Mouse (Mus musculus) E14TG2a.4 (cell line): ENCODE results near the gene Trim26.
A peak's percentile ranks its signal among the peaks of the same experiment; 100 is the strongest.

Source experiments
- H3K27me3 ChIP-seq: 2 replicates; pipeline ENCODE4 v1.6.1; 2014; ENCODE audit warnings: low read length, control low read depth; ENCODE audit not compliant: insufficient read depth
- H3K36me3 ChIP-seq: 2 replicates; pipeline ENCODE4 v1.6.1; 2014; ENCODE audit warnings: low read length, control low read depth; ENCODE audit not compliant: insufficient read depth
- H3K4me1 ChIP-seq: replicated peaks from 2 replicates; pipeline ENCODE4 v1.6.1; 2014; ENCODE audit warnings: low read depth, low read length, control low read depth
- H3K4me3 ChIP-seq: replicated peaks from 2 replicates; pipeline ENCODE4 v1.5.1; 2014; ENCODE audit warnings: mild to moderate bottlenecking, low read length
- H3K9me3 ChIP-seq: 2 replicates; pipeline ENCODE4 v1.6.1; 2014; ENCODE audit warnings: low read length, control low read depth
- CTCF ChIP-seq: conservative IDR thresholded peaks from 2 replicates; pipeline ENCODE4 v1.5.1; 2014; ENCODE audit warnings: low read length
- NANOG ChIP-seq: IDR thresholded peaks from 2 replicates; pipeline ENCODE4 v1.6.1; 2014; ENCODE audit warnings: borderline replicate concordance, low read length, mixed read lengths
- POU5F1 ChIP-seq: IDR thresholded peaks from 2 replicates; pipeline ENCODE4 v1.6.1; 2014; ENCODE audit warnings: low read length, borderline replicate concordance

Trim26 gene

GRCm38 (mm10) chr17:36844286-36844719 lies 7.4 kb downstream of the Trim26 start:
- peak overlapping the region; percentile 35 for H3K4me3 ChIP-seq
- peaks cover 83% of the 10 kb centered on the region for H3K4me1 ChIP-seq
- H3K9me3 ChIP-seq, result no peaks in the 10 kb centered on the region
- no peak for TF ChIP-seq CTCF
- peak; percentile 97 for TF ChIP-seq NANOG
- no peak for TF ChIP-seq POU5F1
- H3K27me3 ChIP-seq, result no peaks in the 10 kb centered on the region
- peaks cover 40% of the 10 kb centered on the region for H3K36me3 ChIP-seq

GRCm38 (mm10) chr17:36844725-36845124 lies 7.8 kb downstream of the Trim26 start:
- H3K9me3 ChIP-seq, result no peaks in the 10 kb centered on the region
- H3K4me1 ChIP-seq, result peaks cover 82% of the 10 kb centered on the region
- no peak for TF ChIP-seq CTCF
- no peak for TF ChIP-seq NANOG
- no peak for TF ChIP-seq POU5F1
- H3K36me3 ChIP-seq, result peaks cover 39% of the 10 kb centered on the region
- no peak overlapping the region for H3K4me3 ChIP-seq
- H3K27me3 ChIP-seq, result no peaks in the 10 kb centered on the region

- H3K9me3 ChIP-seq, result no peaks in the 10 kb centered on the region
- TF ChIP-seq POU5F1, result no peak
- TF ChIP-seq NANOG, result no peak
- TF ChIP-seq CTCF, result no peak
- no peaks in the 10 kb centered on the region for H3K27me3 ChIP-seq
- H3K4me3 ChIP-seq, result no peak overlapping the region
- H3K4me1 ChIP-seq, result peaks cover 61% of the 10 kb centered on the region
- H3K36me3 ChIP-seq, result peaks cover 70% of the 10 kb centered on the region
Observed at GRCm38 (mm10) chr17:36848911-36849310, 12.0 kb downstream of the Trim26 start.

GRCm38 (mm10) chr17:36849992-36850391 lies 13.1 kb downstream of the Trim26 start:
- Histone ChIP-seq H3K9me3 (no peaks in the 10 kb centered on the region), H3K36me3 (peaks cover 81% of the 10 kb centered on the region), H3K27me3 (no peaks in the 10 kb centered on the region), H3K4me1 (peaks cover 59% of the 10 kb centered on the region), H3K4me3 (no peak overlapping the region)
- TF ChIP-seq NANOG, result no peak
- TF ChIP-seq CTCF, result no peak
- no peak for TF ChIP-seq POU5F1

- peaks cover 47% of the 10 kb centered on the region for H3K4me1 ChIP-seq
- H3K4me3 ChIP-seq, result no peak overlapping the region
- H3K27me3 ChIP-seq, result no peaks in the 10 kb centered on the region
- H3K36me3 ChIP-seq, result peaks cover 89% of the 10 kb centered on the region
- no peak for TF ChIP-seq NANOG
- no peak for TF ChIP-seq POU5F1
- no peak for TF ChIP-seq CTCF
- H3K9me3 ChIP-seq, result no peaks in the 10 kb centered on the region
Observed at GRCm38 (mm10) chr17:36851200-36851599, 14.3 kb downstream of the Trim26 start.

- Histone ChIP-seq H3K27me3 (no peaks in the 10 kb centered on the region), H3K4me1 (peaks cover 43% of the 10 kb centered on the region), H3K36me3 (peaks cover 89% of the 10 kb centered on the region), H3K4me3 (no peak overlapping the region), H3K9me3 (no peaks in the 10 kb centered on the region)
- TF ChIP-seq NANOG (no peak), CTCF (no peak), POU5F1 (no peak)
Observed at GRCm38 (mm10) chr17:36851627-36852026, 14.7 kb downstream of the Trim26 start.

GRCm38 (mm10) chr17:36855484-36855883 lies 18.6 kb downstream of the Trim26 start:
- H3K27me3 ChIP-seq, result no peaks in the 10 kb centered on the region
- no peaks in the 10 kb centered on the region for H3K9me3 ChIP-seq
- H3K36me3 ChIP-seq, result peaks cover 96% of the 10 kb centered on the region
- H3K4me1 ChIP-seq, result peaks cover 23% of the 10 kb centered on the region
- TF ChIP-seq NANOG (no peak), CTCF (no peak), POU5F1 (no peak)
- H3K4me3 ChIP-seq, result no peak overlapping the region

- Histone ChIP-seq H3K36me3 (peaks cover 89% of the 10 kb centered on the region), H3K4me3 (no peak overlapping the region), H3K4me1 (peaks cover 21% of the 10 kb centered on the region), H3K9me3 (no peaks in the 10 kb centered on the region), H3K27me3 (no peaks in the 10 kb centered on the region)
- TF ChIP-seq CTCF (no peak), NANOG (no peak), POU5F1 (no peak)
Observed at GRCm38 (mm10) chr17:36856236-36856635, 19.3 kb downstream of the Trim26 start.

- Histone ChIP-seq H3K36me3 (peaks cover 69% of the 10 kb centered on the region), H3K27me3 (no peaks in the 10 kb centered on the region), H3K4me3 (no peak overlapping the region), H3K4me1 (peaks cover 19% of the 10 kb centered on the region), H3K9me3 (no peaks in the 10 kb centered on the region)
- TF ChIP-seq NANOG, result no peak
- TF ChIP-seq POU5F1, result no peak
- no peak for TF ChIP-seq CTCF
Observed at GRCm38 (mm10) chr17:36858181-36858580, 21.2 kb downstream of the Trim26 start.
